Mouse (Mus musculus) NIH3T3 (cell line): ENCODE data around the gene Pjvk.
A peak's percentile ranks its signal among the peaks of the same experiment; 100 is the strongest.

Source experiments
- DNase-seq: peaks from one replicate; pipeline ENCODE4 v3.0.0-alpha.2; 2012; ENCODE audit warnings: low read depth

The Pjvk gene

DNA sequence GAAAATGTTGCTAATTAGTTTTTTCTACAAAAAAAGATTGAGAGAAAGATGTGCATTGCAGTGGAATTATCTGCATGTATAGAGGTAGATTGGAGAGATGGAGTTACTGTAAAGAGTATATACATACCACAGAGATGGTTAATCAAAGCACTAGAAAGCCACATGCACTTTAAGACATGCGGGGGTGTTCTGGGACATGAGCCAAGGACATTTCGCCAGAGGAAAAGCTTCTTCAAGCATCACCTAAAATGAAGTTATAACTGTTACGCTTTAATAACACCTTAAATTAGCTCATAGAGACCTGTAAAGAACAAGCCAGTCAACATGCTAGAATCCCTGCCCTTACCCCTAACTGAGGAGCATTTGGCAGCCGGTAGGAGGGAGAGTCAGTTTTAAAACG, 18.9 kb downstream of the Pjvk start:
- peak; percentile 54 for DNase-seq

DNA sequence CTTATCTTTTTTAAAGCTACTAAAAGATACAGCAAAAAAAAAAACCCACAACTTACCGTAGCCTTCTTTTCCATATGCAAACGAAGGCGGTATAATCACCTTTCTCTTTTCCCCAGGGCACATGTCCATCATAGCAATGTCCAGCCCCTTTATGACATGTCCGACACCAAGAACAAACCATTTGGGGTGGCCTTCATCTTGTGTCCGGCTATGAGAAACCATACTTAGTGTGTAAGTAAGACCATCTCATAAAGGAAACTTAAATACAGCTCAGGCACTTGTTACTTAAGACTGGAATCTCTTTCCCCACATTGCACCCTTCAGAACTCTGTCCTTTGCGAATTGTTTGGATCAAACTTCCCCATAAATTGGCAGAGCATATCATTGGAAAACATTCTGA, 23.4 kb downstream of the Pjvk start:
- no peak for DNase-seq

DNA sequence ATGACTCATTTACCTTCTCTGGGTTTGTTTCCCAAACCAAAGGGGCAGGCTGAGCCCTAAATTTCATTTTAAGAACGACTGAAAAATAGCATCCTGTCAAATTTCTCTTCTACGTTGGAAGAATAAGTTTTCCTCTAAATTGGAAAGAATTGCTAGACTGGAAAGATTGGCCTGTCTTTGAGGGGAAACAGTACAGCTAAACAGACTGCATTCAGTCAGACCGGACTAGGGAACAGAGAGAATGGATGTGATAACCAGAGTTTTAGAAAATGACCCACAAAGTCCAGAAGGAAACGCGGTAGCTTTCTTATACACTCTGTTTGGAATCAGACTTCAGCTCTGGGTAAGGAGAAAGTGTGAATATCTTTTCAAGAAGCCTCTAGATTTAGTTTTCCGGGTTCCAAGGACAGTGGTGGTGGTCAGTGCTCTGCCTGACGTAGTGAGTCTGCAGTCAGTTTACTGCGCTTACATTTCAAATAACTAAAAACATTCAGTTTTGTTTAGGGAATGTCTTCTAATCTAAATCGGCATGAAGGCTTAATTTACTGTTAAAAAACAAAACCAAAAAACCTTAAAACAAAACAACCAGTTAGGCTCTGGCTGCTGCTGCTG, 24.0 kb downstream of the Pjvk start:
- DNase-seq: peak; percentile 32

DNA sequence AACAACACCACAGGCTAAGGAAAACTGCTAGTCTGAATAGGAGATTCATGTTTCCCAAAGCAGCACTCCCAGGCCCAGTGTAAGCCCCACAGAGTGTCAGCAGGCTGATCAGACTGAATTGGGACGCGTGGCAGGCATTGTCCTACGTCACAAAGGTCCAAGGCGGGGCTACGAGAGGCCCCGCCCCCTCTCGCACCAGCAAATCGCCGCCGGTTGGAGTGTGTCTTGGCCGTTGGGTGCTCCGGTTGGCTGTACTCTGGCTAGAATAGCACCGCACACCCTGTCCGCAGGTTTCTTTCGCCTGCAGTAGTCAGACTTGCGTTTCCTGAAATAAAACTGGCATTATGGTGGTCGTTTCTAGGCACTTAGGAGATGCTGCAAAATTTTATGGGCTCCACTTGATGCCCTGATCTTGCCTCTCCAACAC, 24.7 kb downstream of the Pjvk start, which contains the start of gene Fkbp7:
Gene Fkbp7 (minus strand): TSS at position 151 of the 427 bp plus-strand sequence.
- peak; percentile 97 for DNase-seq

DNA sequence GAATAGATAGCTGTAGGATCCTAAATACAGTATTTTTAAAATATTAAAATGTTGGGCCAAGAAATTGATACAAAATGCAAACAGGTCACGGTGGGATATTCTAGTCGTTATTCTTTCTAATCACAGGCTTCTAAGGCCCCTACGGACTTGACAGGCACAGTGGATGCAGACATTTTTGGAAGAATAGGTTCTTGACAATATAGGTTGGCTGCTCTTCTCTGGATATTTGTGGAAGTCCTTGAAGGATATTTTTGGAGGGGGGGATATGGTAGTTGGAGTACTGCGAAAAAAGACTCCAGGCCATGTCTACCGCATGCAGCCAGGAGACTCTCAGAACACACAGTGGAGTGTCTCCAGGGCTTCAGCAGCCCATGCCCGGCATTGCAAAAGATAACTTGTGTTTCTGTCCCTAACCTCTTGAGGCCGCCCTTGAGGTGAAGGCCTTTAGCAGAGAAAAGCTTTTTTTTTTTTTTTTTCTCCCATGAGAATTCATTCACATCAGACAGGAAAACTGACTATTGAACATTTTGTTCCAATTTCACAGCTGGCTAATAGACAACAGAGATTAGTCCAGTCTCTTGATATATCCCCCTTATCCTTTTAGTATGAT, 25.3 kb downstream of the Pjvk start:
- peak; percentile 79 for DNase-seq

DNA sequence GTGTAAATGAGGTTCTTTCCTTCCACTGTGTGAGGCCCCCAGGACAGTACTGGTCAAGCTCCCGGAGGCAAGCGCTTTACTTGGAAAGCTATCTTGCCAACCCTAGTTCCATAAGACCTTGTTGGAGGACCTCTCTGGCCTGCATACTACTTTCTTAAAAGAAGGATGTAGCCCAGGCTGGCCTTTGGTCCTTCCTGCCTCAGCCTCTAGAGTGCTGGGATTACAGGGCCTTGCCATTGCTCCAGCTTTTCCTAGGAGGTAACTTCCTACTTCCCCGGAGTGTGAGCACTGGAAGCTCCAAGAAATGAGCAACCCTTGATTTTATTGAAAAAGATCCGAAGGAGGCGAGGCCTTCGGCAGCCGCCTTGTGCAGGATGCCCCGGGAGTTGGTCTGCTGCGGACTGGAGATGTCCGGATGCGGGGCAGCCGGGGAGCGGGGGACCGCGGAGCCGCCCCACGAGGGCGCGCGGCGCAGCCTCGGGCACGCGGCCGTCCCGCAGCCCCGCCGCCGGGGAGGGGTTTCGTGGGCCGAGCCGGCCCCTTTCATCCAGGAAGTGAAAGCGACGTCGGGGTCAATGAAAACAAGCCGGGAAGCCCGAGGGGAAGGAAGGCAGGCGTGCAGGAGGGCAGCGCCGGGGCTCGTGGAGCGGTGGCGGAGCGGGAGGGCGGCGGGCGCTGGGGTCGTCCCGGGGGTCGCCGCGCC, 26.6 kb downstream of the Pjvk start, which contains the start of gene Plekha3:
Gene Plekha3 (plus strand): TSS at position 557 of the 703 bp plus-strand sequence.
- peak; percentile 90 for DNase-seq

DNA sequence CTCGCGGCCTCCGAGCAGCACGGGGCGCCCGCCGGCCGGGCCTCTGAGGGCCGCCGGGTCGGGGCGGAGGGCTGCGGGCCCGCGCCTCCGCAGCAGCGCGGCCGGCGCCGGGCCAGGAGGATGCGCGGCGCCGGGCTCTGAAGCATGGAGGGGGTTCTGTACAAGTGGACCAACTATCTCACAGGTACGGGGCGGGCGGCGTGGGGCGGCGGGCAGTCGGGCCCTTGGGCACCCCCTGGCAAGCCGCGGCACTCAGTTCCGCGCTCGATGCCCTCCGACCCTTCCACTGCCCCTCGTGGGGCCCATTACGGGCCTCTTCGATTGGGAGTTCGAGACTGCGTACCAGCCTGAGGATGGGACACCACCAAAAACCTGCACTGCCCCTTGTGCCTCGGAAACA, 27.2 kb downstream of the Pjvk start:
- DNase-seq: no peak

DNA sequence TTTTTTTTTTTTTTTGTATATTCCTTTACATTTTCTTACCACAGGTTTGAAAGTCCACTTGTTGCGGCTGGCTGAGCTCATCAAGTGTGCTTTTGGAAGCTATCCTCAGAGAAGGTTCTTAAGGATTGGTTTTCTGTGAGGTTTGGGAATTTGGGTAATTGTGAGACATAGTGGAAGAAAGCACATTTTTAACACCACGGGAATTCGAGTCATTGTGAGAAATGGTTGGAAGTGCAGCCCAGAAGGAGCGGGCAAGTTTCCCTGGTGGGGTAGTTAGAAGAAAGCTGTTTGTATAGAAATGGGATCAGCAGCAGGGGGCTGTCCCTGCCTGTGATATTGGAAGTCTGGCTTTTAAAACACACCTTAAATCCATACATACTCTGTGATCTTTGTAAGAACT, 27.7 kb downstream of the Pjvk start:
- DNase-seq: no peak

DNA sequence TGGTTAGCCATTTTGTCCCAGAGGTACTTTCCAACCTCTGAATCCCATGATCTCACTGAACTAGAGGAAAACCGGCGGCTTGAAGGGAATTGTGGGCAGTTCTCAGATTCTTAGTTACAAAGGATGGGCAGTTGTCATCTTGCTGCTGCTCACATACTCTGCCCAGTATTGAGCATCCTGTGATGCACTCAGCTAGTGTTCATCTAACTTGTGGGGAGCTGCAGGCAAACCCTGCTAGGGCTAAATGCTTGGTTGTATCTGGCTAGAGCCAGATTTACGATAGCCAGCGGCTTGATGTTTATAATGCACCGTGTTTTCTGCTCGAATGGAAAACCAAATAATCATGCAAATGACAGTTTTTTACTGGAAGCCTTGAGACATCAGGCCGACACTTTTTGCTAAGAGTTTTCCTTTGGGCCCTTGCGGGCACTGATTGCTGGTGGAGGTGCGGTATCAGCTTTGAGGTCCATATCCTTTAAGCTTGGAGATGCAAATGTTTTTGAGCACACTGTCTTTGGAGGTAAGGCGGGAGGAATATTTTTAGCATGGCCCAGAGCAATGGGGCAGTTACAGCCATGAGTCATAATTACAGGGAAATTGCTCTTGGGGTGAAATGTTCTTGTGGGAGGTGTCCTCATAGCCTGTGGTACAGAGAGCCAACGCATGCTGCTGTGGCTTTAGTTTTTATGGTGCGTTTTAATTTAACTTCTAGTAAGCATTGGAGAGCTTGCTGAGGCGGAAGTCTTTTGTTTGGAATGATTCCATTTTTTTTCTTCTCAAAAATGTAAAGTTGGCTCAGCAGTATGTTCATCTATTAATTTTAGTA, 28.3 kb downstream of the Pjvk start:
- peak; percentile 64 for DNase-seq

DNA sequence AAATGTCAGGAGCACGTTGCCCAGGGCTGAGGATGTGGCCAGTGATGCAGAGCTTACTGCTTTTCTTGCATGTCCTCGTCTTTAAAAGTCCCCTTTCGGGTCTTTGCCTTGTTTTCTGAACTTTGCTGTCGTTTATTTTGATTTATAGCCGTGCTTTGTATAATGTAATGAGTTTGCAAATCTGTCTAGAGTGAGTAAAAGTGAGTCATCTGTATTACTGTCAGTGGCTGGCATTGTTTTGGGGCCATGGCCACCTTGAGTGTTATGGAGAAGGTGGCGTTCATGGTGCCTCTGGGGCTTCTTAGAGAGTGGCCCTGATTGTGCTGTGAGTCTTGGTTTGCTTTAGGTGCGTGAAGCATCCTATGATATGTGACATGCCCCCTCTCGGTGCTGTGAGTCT, 34.0 kb downstream of the Pjvk start:
- no peak for DNase-seq

DNA sequence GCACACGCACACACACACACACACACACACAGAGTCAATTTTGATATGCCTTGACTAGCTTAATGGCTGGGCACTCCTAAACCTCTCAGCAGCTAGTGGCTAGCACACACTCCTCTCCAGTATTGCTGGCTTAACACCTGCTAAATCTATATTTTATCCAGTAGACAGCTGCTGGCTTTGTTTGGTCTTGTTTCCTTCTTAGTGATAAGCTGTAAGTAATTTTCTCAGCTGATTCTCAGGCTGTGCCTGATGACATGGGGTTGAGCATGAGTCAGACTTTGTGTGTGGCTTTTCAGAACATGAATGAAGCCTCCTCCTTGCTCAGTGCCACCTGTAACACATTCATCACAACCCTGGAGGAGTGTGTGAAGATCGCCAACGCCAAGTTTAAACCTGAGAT, 38.7 kb downstream of the Pjvk start:
- no peak for DNase-seq

DNA sequence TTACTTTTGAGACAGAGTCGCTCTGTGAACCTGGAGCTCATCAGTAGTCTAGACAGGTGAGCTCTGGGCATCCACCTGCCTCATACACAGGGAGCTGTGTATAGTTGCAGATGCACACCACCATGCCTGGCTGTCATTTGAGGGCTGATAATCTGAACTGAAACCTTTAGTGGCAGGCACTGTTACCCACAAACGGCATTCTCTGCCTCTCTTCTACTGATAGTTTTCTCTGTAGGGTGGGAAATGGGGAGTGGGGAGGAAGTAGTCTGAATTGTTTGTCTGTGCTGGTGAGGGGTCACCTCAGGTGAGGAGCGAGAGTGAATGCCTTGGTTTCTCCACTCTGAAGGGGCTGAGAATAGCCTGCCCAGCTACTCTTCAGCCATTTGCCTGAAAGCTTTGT, 39.3 kb downstream of the Pjvk start:
- DNase-seq: no peak

DNA sequence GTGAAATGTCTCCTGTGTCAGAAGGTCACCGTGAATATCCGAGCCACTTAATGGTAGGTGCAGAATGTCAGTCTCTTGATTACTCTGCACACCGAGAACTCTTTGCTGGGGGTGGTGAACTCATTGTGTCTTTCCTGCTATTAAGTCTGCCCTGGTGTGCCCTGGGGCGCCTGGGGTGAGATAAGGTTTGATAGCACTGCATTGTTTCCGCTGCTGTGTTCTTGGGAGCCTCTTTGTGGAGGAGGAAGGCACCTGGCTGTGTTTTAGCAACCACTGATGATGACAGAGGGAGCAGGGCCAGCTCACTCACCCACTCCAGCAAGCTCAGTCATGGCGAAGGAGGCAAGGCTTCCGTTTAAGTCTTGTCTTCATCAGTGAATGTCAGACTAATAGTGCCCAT, 39.9 kb downstream of the Pjvk start:
- DNase-seq: no peak

DNA sequence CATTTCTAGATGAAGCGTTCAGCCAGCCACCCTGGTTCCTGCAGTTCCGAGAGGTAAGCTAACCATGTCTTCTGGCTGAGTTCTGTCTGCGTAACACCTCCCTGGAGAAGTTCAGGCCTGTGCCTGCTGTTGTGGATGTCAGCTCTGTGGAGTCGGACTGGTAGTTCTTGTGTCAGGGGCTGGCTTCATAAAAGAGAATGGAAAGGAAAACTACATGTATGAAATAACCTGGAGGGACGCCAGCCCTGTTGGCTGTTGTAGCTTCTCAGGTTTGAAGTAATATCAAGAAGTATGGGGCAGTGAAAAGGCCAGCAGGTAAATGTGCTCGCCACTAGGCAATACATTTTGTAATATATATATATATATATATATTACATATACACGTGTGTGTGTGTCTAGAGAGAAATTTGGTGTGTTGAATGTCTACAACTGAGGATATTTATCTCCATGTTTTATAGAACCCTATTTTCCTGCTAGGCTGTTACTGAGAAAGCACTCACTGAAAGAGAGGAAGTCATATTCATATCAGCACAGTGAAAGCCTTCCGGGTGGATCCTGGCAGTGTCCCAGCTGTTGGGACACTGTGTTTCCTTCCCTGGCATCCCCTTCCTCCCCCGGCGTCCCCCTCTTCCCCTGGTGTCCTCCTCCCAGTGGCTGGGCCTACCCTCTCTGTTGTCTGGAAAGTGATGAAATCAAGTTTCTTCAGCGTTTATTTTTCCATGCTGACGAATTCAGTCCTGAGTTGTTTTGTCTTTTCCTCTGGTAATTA, 42.3 kb downstream of the Pjvk start:
- no peak for DNase-seq

DNA sequence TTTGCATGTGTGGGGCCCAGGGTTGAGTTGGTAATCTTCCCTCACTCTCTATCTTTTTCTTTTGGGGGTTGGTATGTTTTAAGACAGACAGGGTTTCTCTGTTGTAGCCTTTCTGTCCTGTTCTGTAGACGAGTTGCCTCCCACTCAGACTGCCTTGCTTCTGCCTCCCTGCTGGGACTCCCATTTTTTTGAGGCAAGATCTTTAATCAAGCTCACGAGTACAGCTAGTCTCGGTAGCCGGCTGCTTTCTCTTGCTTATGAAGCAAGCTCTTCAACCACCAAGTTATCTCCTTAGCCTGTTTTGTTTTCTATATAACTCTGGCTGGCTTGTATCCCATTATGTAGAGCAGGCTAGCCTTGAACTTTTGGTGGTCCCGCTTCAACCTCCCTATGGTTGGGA, 45.5 kb downstream of the Pjvk start:
- DNase-seq: no peak

DNA sequence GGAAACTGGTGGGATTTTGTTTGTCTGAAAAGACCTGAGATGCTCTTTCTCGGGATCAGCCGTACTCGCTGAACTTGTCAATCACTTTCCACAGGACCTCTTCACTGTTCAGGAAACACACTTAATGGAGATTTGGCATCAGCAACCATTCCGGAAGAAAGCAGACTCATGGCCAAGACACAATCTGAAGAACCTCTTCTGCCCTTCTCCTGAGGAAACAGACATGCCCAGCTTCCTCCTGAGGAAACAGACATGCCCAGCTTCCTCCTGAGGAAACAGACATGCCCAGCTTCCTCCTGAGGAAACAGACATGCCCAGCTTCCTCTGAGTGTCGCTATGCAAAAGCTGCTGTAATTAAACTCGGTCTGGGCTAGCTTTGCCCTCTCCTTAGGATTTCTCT, 47.0 kb downstream of the Pjvk start:
- no peak for DNase-seq

DNA sequence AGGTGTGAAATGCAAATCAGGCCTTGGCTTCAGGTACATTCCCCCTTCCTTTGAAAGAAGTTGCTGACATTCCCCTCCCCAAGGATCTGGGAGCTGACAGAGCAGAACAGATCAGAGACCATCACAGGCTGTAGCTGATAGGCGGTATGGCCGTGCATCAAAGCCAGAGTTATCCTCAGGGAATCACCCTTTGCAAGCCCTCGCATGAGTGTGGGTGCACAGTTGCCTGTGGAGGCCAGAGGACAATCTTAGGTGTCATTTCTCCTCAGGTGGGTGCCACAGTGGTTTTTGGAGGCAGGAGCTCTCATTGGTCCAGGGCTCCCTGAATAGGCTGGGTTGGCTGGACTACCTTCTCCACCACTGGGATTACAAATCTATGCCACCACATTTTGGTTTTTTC, 53.9 kb downstream of the Pjvk start:
- DNase-seq: no peak

DNA sequence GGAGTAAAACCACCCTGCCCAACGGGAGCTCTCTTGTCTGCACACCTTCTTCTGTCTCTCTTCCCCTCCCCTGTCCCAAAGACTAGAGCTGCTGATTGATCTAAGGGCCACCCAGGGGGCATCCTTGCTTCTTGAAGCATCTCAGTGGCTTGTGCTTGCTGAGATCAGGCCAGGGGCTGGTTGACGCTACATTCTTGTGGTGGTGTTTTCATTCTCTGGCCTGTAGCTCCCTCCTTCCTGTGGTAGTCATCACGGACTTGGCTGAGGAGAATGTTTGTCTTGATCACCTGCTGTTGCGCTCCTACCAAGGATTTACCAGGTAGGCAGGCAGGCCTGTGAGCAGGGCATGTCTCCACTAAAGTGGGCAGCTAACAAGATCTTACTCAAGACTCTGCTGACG, 54.5 kb downstream of the Pjvk start:
- DNase-seq: no peak

DNA sequence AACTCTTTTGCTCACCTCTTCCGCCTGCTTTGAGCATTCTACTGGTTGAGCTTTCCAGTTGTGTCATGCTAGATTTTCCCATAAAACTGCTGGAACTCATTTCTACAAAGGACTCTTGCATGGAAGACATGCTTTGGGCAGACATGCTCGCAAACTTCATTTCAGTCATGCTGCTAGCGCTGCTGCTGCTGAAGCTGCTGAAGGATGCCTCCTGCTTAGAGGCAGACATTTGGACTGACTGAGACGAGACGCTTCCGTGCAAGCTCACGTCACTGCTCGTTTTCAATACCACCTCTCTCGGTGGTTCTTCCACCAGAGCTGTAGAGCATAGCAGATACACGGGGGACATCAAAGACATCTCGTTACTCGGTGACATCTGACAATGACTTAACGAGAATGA, 57.4 kb downstream of the Pjvk start:
- no peak for DNase-seq
